Mouse (Mus musculus): ENCODE results near the gene Zfand2a.

DNA sequence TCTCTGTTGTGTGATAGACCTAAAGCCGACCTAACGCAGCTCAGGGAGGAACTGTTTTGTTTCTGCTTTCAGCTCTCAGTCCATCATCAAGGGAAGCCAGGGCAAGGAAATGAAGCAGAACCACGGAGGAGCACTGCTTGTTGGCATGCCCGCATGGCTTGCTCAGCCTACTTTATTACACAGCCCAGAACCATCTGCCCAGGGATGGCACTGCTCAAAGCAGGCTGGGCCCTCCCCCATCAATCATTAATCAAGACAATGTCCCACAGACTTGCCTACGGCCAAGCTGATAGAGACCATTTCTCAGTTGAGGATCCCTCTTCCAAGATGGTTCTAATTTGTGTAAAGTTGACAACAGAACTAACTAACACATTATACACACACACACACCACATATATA, 14.4 kb upstream of the Zfand2a start:
- TF ChIP-seq POLR2A (IDR thresholded peaks at IDR 0.05; ENCODE audit: borderline replicate concordance, extremely low read depth, insufficient read depth, insufficient read length, poor library complexity, severe bottlenecking) (no peak), CTCF (IDR thresholded peaks at IDR 0.05; ENCODE audit: borderline replicate concordance, extremely low read depth, insufficient read depth, insufficient read length) (no peak)
